Mouse (Mus musculus) embryonic fibroblast, embryonic 13.5 days (primary cell): ENCODE results near the gene Ibtk. TPM values are rescaled to one million over a fixed set of nuclear protein-coding genes. Genes with fewer than 3 reads are reported as not detected.
A peak's percentile ranks its signal among the peaks of the same experiment; 100 is the strongest.

Source experiments
- H3K27ac ChIP-seq: 2 replicates; pipeline ENCODE4 v1.5.1; 2012; ENCODE audit warnings: low read length, control low read depth, inconsistent platforms; ENCODE audit not compliant: insufficient read depth
- H3K4me1 ChIP-seq: 2 replicates; pipeline ENCODE4 v1.6.1; 2011; ENCODE audit warnings: low read length; ENCODE audit not compliant: control insufficient read depth, insufficient read depth
- H3K4me3 ChIP-seq: 2 replicates; pipeline ENCODE4 v1.5.1; 2011; ENCODE audit warnings: mild to moderate bottlenecking, control low read depth, low read length; ENCODE audit not compliant: insufficient read depth
- CTCF ChIP-seq: IDR thresholded peaks from 2 replicates; pipeline ENCODE4 v1.5.1; 2011; ENCODE audit warnings: mild to moderate bottlenecking, control low read depth, low read length, moderate library complexity, borderline replicate concordance; ENCODE audit not compliant: insufficient read depth
- POLR2A ChIP-seq: IDR thresholded peaks from 2 replicates; pipeline ENCODE4 v1.6.1; 2011; ENCODE audit warnings: low read depth, mild to moderate bottlenecking, control low read depth, low read length, moderate library complexity
- polyA plus RNA-seq: library from polyadenylated mRNA; stranded (reverse); fragments of >200 nt; gene quantifications from 2 replicates; pipeline ENCODE4 v1.2.4, GENCODE M21; 2011; ENCODE audit warnings: low read depth; ENCODE audit not compliant: missing spikeins, insufficient read length

Gene Ibtk
- polyA plus RNA-seq, 1 experiment: 38.7 TPM

GRCm38 (mm10) chr9:85750797-85751196 lies 1.7 kb upstream of the Ibtk start:
- Histone ChIP-seq H3K4me1 (peaks cover 5% of the 10 kb centered on the region), H3K4me3 (no peak overlapping the region), H3K27ac (no peak overlapping the region)
- TF ChIP-seq POLR2A (no peak), CTCF (no peak)

- Histone ChIP-seq H3K4me3 (peak overlapping the region; percentile 46), H3K27ac (peak overlapping the region; percentile 60), H3K4me1 (peaks cover 5% of the 10 kb centered on the region)
- TF ChIP-seq CTCF: no peak
- no peak for TF ChIP-seq POLR2A
These were observed 882 bp upstream of the Ibtk start for GRCm38 (mm10) chr9:85749922-85750509.

GRCm38 (mm10) chr9:85748204-85749141 lies 661 bp downstream of the Ibtk start:
- Histone ChIP-seq H3K4me3 (peak overlapping the region; percentile 89), H3K4me1 (peaks cover 5% of the 10 kb centered on the region), H3K27ac (peak overlapping the region; percentile 67)
- peak; percentile 20; the same call in 1 of the 2 replicates for TF ChIP-seq CTCF
- TF ChIP-seq POLR2A: no peak; the same call in 1 of the 2 replicates

- no peak overlapping the region for H3K27ac ChIP-seq
- H3K4me1 ChIP-seq: peaks cover 5% of the 10 kb centered on the region
- no peak overlapping the region for H3K4me3 ChIP-seq
- no peak for TF ChIP-seq POLR2A
- no peak for TF ChIP-seq CTCF
These were observed 3.6 kb downstream of the Ibtk start for GRCm38 (mm10) chr9:85745566-85745965.

- no peak overlapping the region for H3K4me3 ChIP-seq
- TF ChIP-seq POLR2A: no peak
- TF ChIP-seq CTCF: no peak
- peaks cover 2% of the 10 kb centered on the region; the same call in 1 of the 2 replicates for H3K4me1 ChIP-seq
- H3K27ac ChIP-seq: no peak overlapping the region
These were observed 5.8 kb downstream of the Ibtk start for GRCm38 (mm10) chr9:85743358-85743757.

GRCm38 (mm10) chr9:85742107-85742506 lies 7.0 kb downstream of the Ibtk start:
- Histone ChIP-seq H3K27ac (no peak overlapping the region), H3K4me1 (no peaks in the 10 kb centered on the region), H3K4me3 (no peak overlapping the region)
- no peak for TF ChIP-seq POLR2A
- no peak for TF ChIP-seq CTCF

GRCm38 (mm10) chr9:85739279-85739678 lies 9.9 kb downstream of the Ibtk start:
- TF ChIP-seq POLR2A: no peak
- TF ChIP-seq CTCF: no peak
- Histone ChIP-seq H3K4me3 (no peak overlapping the region), H3K27ac (no peak overlapping the region), H3K4me1 (no peaks in the 10 kb centered on the region)

- no peak for TF ChIP-seq POLR2A
- no peak for TF ChIP-seq CTCF
- no peak overlapping the region for H3K27ac ChIP-seq
- H3K4me1 ChIP-seq: no peaks in the 10 kb centered on the region
- H3K4me3 ChIP-seq: no peak overlapping the region
These were observed 14.3 kb downstream of the Ibtk start for GRCm38 (mm10) chr9:85734821-85735220.

GRCm38 (mm10) chr9:85724078-85724477 lies 25.1 kb downstream of the Ibtk start:
- no peaks in the 10 kb centered on the region for H3K4me1 ChIP-seq
- no peak for TF ChIP-seq CTCF
- TF ChIP-seq POLR2A: no peak
- no peak overlapping the region for H3K27ac ChIP-seq
- H3K4me3 ChIP-seq: no peak overlapping the region

GRCm38 (mm10) chr9:85717336-85717735 lies 31.8 kb downstream of the Ibtk start:
- no peaks in the 10 kb centered on the region for H3K4me1 ChIP-seq
- H3K4me3 ChIP-seq: no peak overlapping the region
- TF ChIP-seq POLR2A (no peak), CTCF (no peak)
- no peak overlapping the region for H3K27ac ChIP-seq
